Mouse (Mus musculus): Measurements from ENCODE around the gene Wdr6. TPM values are rescaled to one million over a fixed set of nuclear protein-coding genes. Genes with fewer than 3 reads are reported as not detected.
"Not testable (repeated sequence)": the region's sequence is repeated elsewhere in the genome, so short reads cannot be mapped to it uniquely, and the experiment has no call there.

Wdr6 gene
- polyA plus RNA-seq (2015; fragmentation: Nextera tagmentation; extraction: Ambion mirVana): 71.4 and 72.7 TPM in 2 replicates

DNA sequence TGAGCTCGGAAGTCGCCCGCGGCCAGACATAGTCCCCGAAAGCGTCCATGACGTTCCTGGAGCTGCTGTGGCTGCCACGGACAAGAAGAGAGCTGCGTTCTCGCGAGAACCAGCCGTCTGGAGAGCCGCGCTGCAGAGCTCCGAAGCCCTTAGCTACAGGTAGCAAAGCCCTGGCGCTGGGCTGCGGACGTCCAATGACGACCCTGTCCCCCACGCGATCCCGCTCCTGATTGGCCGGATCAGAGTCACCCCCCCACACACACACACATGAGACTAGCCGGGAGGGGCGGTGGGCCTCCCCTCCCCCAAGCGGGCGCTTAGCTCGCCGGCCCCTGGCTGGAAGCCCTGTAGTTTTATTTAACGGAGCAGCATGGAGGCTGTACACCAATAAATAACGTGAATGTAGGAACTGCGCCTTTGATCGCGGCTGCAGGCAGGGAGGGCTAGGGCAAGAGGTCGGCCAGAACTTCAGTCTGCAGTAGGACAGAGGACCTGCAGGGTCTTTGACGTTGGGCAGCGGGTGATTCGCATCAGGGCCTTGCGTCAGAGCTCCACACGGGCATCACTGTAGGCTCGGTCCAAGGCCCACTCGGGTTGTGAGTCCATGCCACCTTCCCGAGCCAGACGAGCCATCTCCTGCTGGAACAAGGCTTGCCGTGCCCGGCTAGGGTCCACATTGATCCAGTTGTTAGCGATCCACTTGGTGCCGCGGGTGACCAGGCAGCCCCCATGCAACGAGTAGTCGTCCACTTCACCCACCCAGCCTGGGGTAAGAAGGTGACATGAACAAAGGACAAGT lies at the start of gene Wdr6:
Wdr6 (minus strand) TSS at position 195 of the 799 bp plus-strand sequence.
- H3K4me3 ChIP-seq (replicated peaks): peak within 1 kb of the TSS; percentile 72
- H3K27me3 ChIP-seq (replicated peaks): no peaks in the 10 kb centered on the region
- H3K4me1 ChIP-seq (replicated peaks): peaks cover 26% of the 10 kb centered on the region
- peak; percentile 98 for ATAC-seq
- H3K4me2 ChIP-seq (replicated peaks): peak within 1 kb of the TSS; percentile 80
- peak within 1 kb of the TSS; percentile 92 for H3K27ac ChIP-seq
- H3K36me3 ChIP-seq: peaks cover 15% of the 10 kb centered on the region; the same call in 1 of the 2 replicates
- H3K9ac ChIP-seq: peak within 1 kb of the TSS; percentile 83
- WGBS: 5% methylated on average over 51 of the region's 51 CpGs
- H3K9me3 ChIP-seq: no peaks in the 10 kb centered on the region

DNA sequence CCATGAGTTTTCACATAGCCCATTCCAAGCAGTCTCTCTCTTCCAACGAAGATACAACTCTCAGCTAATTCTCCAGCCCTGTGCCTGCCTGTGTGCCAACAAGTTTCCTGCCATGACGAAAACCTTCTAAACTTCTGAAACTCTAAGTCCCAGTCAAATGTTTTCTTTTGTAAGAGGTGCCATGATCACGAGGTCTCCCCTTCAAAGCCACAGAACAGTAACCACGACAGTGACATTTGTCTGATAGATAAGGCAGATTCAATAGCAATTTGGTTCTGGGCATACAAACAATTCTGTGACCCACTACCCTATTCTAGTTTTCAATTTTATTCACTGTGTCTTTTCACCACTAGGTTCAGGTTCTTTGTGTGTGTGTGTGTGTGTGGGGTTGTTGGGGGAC lies 49.6 kb upstream of the Wdr6 start:
- Histone ChIP-seq H3K4me3 (replicated peaks) (no peak overlapping the region), H3K36me3 (peaks cover 6% of the 10 kb centered on the region; the same call in 1 of the 2 replicates), H3K9me3 (no peaks in the 10 kb centered on the region), H3K4me1 (replicated peaks) (no peaks in the 10 kb centered on the region), H3K27me3 (replicated peaks) (no peaks in the 10 kb centered on the region), H3K9ac (no peak overlapping the region), H3K4me2 (replicated peaks) (no peak overlapping the region), H3K27ac (no peak overlapping the region)
- ATAC-seq: no peak
- 79% methylated on average over 4 of the region's 4 CpGs for WGBS

DNA sequence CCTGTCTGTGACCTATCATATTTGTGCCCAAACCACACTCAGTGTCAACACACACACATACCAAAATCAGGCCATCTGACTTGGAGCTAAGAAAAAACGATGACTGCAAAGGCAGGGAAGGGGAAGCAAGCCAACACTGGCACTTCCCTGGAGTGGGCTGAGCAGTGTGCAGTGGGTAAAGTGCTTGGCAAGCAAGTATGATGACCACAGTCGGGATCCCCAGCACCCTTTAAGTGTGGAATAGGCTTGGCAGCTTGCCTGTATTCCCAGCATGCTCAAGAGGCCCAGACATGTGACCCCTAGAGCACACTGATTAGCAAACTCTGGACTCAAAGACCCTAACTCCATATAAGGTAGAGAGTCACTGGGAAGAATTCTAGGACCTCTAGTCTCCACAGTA lies 48.0 kb upstream of the Wdr6 start:
- H3K9me3 ChIP-seq: no peaks in the 10 kb centered on the region
- no peak overlapping the region for H3K4me2 ChIP-seq (replicated peaks)
- no peaks in the 10 kb centered on the region for H3K27me3 ChIP-seq (replicated peaks)
- no peak overlapping the region for H3K9ac ChIP-seq
- H3K4me3 ChIP-seq (replicated peaks): no peak overlapping the region
- no peak overlapping the region for H3K27ac ChIP-seq
- H3K36me3 ChIP-seq: peaks cover 6% of the 10 kb centered on the region; the same call in 1 of the 2 replicates
- H3K4me1 ChIP-seq (replicated peaks): no peaks in the 10 kb centered on the region
- ATAC-seq: no peak
- WGBS: 64% methylated on average over 2 of the region's 2 CpGs

DNA sequence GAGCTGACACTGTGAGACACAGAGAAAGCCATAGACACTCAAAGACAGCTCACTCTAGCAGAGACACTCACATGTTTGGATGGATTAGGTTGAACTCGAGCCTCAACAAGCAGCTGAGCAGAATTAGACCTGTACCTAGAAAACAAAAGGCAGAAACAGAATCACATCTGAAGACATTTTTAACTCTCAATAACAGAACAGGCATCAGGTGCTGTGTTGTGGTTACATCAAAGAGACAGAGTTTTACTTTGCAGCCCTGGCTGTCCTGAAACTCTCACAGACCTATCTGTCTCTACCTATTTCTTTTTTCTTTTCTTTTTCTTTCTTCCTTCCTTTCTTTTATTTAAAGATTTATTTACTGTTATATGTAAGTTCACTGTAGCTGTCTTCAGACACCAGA lies 38.8 kb upstream of the Wdr6 start:
- Histone ChIP-seq H3K36me3 (peaks cover 17% of the 10 kb centered on the region), H3K9me3 (no peaks in the 10 kb centered on the region), H3K27me3 (replicated peaks) (no peaks in the 10 kb centered on the region), H3K4me1 (replicated peaks) (no peaks in the 10 kb centered on the region), H3K9ac (no peak overlapping the region), H3K4me2 (replicated peaks) (no peak overlapping the region), H3K4me3 (replicated peaks) (no peak overlapping the region), H3K27ac (no peak overlapping the region)
- ATAC-seq: no peak
- WGBS: 86% methylated on average over 1 of the region's 1 CpGs

DNA sequence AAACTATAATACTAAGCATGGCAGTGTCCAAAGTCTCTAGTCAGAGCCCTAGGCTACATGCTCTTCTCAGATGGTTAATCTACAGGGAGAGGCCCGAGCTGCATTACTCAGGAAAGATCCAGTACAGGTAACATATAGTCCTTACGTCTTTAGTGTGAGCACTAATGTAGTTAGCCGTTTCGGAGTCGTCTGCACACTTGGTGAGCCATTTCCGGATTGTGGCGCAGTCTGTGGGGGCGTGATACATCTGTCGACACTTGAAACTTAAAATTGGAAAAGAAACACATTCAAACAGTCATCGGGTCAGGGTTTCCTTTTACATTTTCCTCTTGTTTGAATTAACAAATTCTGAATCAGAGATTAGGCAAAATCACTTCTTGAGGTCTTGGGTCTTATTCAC lies 32.9 kb upstream of the Wdr6 start:
- Histone ChIP-seq H3K9ac (no peak overlapping the region), H3K9me3 (no peaks in the 10 kb centered on the region), H3K27ac (no peak overlapping the region), H3K4me2 (replicated peaks) (no peak overlapping the region), H3K4me3 (replicated peaks) (no peak overlapping the region), H3K4me1 (replicated peaks) (0 out of 2 replicates have a peak, but pooled peaks cover 4% of the 10 kb centered on the region), H3K27me3 (replicated peaks) (no peaks in the 10 kb centered on the region), H3K36me3 (peaks cover 46% of the 10 kb centered on the region)
- ATAC-seq: no peak
- WGBS: 95% methylated on average over 10 of the region's 10 CpGs

DNA sequence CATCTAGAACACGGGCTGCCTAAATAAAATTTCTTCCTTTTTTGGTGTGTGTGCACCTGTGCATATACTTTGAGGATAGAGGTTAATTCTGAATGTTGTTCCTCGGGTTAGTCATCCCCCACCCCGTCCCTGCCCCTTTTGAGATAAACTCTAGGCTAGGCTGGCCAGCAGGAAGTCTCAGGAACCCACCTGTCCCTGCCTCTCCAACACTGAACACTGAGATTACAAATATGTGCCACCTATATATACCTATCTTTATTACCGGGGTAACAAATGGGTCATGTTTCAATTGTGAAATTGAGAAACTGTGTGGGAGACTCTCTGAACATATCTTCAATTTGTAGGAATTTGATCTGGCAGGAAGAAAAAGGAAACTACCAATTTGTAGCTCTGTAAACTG lies 30.4 kb upstream of the Wdr6 start:
- Histone ChIP-seq H3K27me3 (replicated peaks) (no peaks in the 10 kb centered on the region), H3K36me3 (peaks cover 59% of the 10 kb centered on the region), H3K4me2 (replicated peaks) (no peak overlapping the region), H3K27ac (no peak overlapping the region), H3K9ac (no peak overlapping the region), H3K4me1 (replicated peaks) (0 out of 2 replicates have a peak, but pooled peaks cover 4% of the 10 kb centered on the region), H3K4me3 (replicated peaks) (no peak overlapping the region), H3K9me3 (no peaks in the 10 kb centered on the region)
- 75% methylated on average over 4 of the region's 4 CpGs for WGBS
- peak; percentile 74 for ATAC-seq

DNA sequence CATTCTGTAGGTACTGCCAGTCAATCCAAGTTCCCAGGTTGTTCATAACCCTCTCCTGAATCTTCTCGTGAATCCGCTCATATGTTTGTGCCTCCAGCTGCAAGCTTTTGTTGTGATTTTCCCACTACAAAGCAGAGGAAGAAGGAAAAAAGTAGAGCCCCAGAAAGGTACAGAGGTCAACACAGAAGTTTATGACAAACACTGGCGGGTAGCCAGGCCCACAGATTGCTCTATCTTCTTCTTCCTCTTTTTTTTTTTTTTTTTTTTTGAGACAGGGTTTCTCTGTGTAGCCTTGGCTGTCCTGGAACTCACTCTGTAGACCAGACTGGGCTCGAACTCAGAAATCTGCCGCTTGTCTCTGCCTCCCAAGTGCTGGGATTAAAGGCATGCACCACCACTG lies 29.4 kb upstream of the Wdr6 start:
- peaks cover 62% of the 10 kb centered on the region for H3K36me3 ChIP-seq
- not testable (repeated sequence) for H3K27ac ChIP-seq; H3K9ac ChIP-seq; H3K27me3 ChIP-seq (replicated peaks); H3K4me2 ChIP-seq (replicated peaks); H3K4me1 ChIP-seq (replicated peaks); H3K4me3 ChIP-seq (replicated peaks); ATAC-seq; H3K9me3 ChIP-seq
- WGBS: 74% methylated on average over 5 of the region's 5 CpGs

DNA sequence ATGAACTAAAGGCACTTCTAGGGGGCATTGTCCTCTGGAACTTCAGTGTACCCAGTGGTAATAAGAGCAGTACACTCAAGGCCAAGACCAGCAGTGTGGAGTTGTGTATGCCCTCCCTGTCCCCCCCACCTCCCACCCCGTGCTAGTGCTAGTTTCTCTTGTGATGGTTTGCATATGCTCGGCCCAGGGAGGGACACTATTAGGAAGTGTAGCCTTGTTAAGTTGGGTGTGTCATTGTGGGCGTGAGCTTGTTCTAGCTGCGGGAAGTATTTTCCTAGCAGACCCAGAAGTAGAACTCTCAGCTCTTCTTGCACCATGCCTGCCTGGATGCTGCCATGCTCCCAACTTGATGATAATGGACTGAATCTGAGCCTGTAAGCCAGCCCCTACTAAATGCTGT lies 23.4 kb upstream of the Wdr6 start:
- 0 out of 2 replicates have a peak, but pooled peaks have one; percentile 27 for ATAC-seq
- Histone ChIP-seq H3K4me2 (replicated peaks) (no peak overlapping the region), H3K9me3 (no peaks in the 10 kb centered on the region), H3K4me1 (replicated peaks) (peaks cover 2% of the 10 kb centered on the region; the same call in 1 of the 2 replicates), H3K9ac (no peak overlapping the region), H3K4me3 (replicated peaks) (no peak overlapping the region), H3K27me3 (replicated peaks) (no peaks in the 10 kb centered on the region), H3K27ac (no peak overlapping the region), H3K36me3 (peaks cover 33% of the 10 kb centered on the region)
- 57% methylated on average over 4 of the region's 4 CpGs for WGBS

DNA sequence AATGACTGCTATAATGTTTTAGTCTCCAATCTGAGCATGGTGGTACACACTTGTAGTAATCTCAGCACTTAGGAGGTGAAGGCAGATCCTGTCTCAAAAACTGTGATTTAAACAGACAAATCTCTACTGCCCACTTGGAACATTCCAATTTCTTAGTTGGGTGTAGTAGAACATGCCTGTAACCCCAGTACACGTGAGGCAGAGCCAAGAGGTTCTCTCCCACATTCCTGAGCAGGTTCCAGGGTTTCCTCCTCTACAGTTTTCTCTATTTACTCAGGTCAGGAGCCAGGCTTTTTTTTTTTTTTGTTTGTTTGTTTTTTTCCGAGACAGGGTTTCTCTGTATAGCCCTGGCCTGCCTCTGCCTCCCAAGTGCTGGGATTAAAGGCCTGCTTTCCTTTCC lies 21.5 kb upstream of the Wdr6 start:
- Histone ChIP-seq H3K4me1 (replicated peaks) (peaks cover 6% of the 10 kb centered on the region; the same call in 1 of the 2 replicates), H3K9ac (no peak overlapping the region), H3K36me3 (peaks cover 19% of the 10 kb centered on the region), H3K4me3 (replicated peaks) (no peak overlapping the region), H3K9me3 (no peaks in the 10 kb centered on the region), H3K27me3 (replicated peaks) (no peaks in the 10 kb centered on the region), H3K27ac (no peak overlapping the region), H3K4me2 (replicated peaks) (no peak overlapping the region)
- ATAC-seq: no peak
- WGBS: 32% methylated on average over 2 of the region's 2 CpGs

DNA sequence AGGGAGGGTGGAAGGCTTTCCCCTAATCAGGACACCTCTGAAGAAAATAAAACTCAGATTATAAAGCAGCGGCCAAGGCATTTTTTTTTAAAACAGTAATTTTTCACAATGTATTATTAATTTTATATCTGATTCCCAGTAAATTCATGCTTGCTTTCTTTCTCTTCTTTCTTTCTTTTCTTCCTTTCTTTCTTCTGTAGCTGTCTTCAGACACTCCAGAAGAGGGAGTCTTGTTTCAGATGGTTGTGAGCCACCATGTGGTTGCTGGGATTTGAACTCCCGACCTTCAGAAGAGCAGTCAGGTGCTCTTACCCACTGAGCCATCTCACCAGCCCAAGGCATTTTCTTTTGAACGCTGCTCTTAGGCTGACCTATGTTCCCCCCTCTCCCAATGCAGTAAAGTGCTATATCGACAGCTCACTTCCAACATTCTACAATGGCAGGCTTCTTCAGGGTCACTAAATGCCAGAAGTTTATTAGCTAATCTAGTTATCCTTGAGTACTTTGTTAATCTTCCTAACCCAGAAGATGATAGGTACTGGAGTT lies 20.6 kb upstream of the Wdr6 start:
- Histone ChIP-seq H3K4me1 (replicated peaks) (peaks cover 6% of the 10 kb centered on the region; the same call in 1 of the 2 replicates), H3K4me2 (replicated peaks) (no peak overlapping the region), H3K9ac (no peak overlapping the region), H3K4me3 (replicated peaks) (no peak overlapping the region), H3K27ac (no peak overlapping the region), H3K36me3 (peaks cover 13% of the 10 kb centered on the region), H3K27me3 (replicated peaks) (no peaks in the 10 kb centered on the region), H3K9me3 (no peaks in the 10 kb centered on the region)
- 81% methylated on average over 4 of the region's 4 CpGs for WGBS
- no peak for ATAC-seq

DNA sequence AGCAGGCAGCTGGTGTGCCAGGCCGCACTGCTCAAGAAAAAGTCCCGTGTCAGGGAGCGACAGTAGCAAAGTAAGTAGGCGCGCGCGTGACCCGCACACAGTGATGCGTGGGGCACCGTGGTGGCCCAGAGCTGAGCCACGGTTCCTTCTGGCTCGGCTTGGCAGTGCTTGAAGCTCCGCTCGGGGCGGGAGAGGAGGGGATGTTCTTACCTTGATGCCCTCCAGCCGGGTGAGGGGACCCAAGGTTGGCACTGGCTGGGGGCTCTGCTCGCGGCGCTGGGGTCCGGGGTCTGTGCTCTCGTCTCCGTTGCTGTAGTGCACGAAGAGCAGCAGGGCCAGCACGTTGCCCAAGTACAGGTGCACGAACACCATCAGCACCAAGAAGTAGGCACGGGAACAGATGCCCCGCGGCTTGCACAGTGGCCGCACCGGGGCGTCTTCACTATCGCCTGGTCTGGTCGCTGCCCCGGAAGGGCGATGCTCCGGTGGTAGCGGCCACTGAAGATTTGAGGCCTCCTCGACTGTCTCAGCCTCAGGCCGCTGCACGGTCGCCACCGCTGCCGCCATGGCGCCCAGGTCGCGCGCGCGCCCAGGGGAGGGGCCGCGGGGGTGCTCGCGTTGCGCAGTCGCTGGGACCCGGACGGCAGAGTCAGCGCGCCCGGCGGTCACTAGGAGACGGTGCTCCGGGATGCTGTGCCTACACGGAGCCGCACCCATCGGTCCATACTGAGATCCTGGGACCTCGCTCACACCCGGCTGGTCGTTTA lies 18.6 kb upstream of the Wdr6 start, which contains the start of gene P4htm:
P4htm (minus strand) TSS at position 670 of the 767 bp plus-strand sequence.
- peak within 1 kb of the TSS; percentile 62 for H3K9ac ChIP-seq
- peaks cover 6% of the 10 kb centered on the region; the same call in 1 of the 2 replicates for H3K4me1 ChIP-seq (replicated peaks)
- no peak within 1 kb of the TSS for H3K27ac ChIP-seq
- no peaks in the 10 kb centered on the region for H3K27me3 ChIP-seq (replicated peaks)
- H3K9me3 ChIP-seq: no peaks in the 10 kb centered on the region
- H3K4me2 ChIP-seq (replicated peaks): peak within 1 kb of the TSS; percentile 83
- 2% methylated on average over 68 of the region's 69 CpGs for WGBS
- no peaks in the 10 kb centered on the region for H3K36me3 ChIP-seq
- peak within 1 kb of the TSS; percentile 78 for H3K4me3 ChIP-seq (replicated peaks)
- peak; percentile 73 for ATAC-seq

DNA sequence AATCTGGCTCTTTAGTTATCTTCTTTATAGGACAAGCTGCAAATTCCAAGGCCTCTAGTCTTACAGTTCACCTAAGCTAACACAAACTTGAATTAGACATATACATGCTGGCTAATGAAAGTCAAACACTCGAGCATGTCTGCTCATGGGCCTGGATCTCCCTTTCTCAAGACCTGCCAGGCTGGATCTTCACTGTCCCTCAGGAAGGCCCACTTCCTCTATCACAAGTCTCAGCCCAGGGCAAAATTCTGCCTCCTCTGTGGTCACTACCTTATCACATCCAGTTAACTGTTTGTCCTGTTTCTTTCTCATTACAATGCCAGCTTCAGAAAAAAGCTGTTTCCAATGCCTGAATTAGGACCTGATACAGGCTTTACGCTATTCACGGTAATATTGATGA lies 15.8 kb upstream of the Wdr6 start:
- no peak for ATAC-seq
- H3K36me3 ChIP-seq: no peaks in the 10 kb centered on the region
- no peak overlapping the region for H3K4me3 ChIP-seq (replicated peaks)
- H3K27ac ChIP-seq: no peak overlapping the region
- peaks cover 6% of the 10 kb centered on the region; the same call in 1 of the 2 replicates for H3K4me1 ChIP-seq (replicated peaks)
- H3K9ac ChIP-seq: no peak overlapping the region
- H3K9me3 ChIP-seq: no peaks in the 10 kb centered on the region
- no peaks in the 10 kb centered on the region for H3K27me3 ChIP-seq (replicated peaks)
- 77% methylated on average over 3 of the region's 3 CpGs for WGBS
- H3K4me2 ChIP-seq (replicated peaks): no peak overlapping the region
